Mouse (Mus musculus) cortical plate, adult 2 months (tissue): ENCODE data around the gene Eya4.

Experiments used
- CTCF ChIP-seq: fragments of 200-500 bp; IDR thresholded peaks from 2 replicates; pipeline ENCODE4 v1.5.1; 2011; ENCODE audit warnings: mild to moderate bottlenecking, control low read depth, low read length; ENCODE audit not compliant: insufficient read depth; ENCODE audit errors: extremely low read depth
- POLR2A ChIP-seq: fragments of 200-500 bp; IDR thresholded peaks from 2 replicates; pipeline ENCODE4 v1.6.1; 2011; ENCODE audit warnings: mild to moderate bottlenecking, low read length, control low read depth; ENCODE audit not compliant: insufficient read depth; ENCODE audit errors: extremely low read depth

DNA sequence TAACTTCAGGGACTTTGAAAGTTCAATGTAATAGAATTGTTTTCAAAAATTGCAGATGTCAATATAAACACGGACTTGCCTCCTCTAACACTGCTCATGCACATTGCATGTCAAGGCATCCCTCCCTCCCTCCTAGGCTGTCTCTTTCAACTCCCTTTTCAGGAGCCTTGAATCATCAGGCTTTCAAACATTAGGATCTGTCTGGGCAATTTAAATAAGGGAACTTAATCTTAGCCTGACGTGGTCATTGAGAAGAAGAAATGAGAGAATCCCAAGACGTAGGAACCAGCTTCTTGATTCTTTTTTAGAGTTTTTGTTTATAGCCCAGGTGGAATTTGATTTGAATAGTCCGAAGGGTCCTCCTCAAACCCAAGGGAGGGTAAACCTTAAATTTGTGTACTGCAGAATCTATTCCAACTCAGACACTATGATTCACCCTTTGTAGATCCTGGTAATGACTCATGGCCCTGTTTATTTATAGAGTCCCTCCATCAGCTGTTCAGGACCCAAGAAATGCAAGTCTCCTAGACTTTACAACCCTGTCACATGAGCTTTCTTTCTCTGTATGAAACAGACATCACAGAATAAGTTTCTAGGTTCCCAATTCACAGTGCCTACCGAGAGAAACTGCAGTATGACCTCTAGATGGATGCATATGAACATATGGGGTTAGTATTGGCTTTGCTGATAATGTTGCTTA lies 173.1 kb downstream of the Eya4 start:
- TF ChIP-seq POLR2A (no peak), CTCF (no peak)
